Mouse (Mus musculus) embryonic facial prominence, embryonic 11.5 days (tissue): ENCODE measurements at regions not wholly inside any gene's neighbourhood (a gene's known extent, or its start where the extent isn't known, plus 50 kb on each side); places are given as distances from the start of the nearest gene placed in this dataset.

Experiments
- ATAC-seq: fragments of 200-750 bp; cut with Nextera tagmentation; replicated peaks from 2 replicates; pipeline ENCODE4 v1.8.0; 2017; ENCODE audit warnings: low read depth; ENCODE audit not compliant: insufficient number of reproducible peaks, low FRiP score, low TSS enrichment
- DNase-seq: peaks from one replicate; pipeline ENCODE4 v3.0.0-alpha.2; 2015; ENCODE audit warnings: low spot score
- H3K27ac ChIP-seq: fragments of 300-500 bp; sonication (generic); replicated peaks from 2 replicates; pipeline ENCODE4 v1.5.1; 2014; ENCODE audit warnings: mild to moderate bottlenecking, low read depth, low read length, control low read depth
- H3K27me3 ChIP-seq: fragments of 300-500 bp; sonication (generic); 2 replicates; pipeline ENCODE4 v1.6.1; 2014; ENCODE audit warnings: mild to moderate bottlenecking, low read length, moderate library complexity, mixed read lengths; ENCODE audit not compliant: control insufficient read depth, insufficient read depth
- H3K36me3 ChIP-seq: fragments of 300-500 bp; sonication (generic); replicated peaks from 2 replicates; pipeline ENCODE4 v1.6.1; 2014; ENCODE audit warnings: low read depth, mild to moderate bottlenecking, low read length, moderate library complexity, mixed read lengths; ENCODE audit not compliant: control insufficient read depth, insufficient read depth
- H3K4me1 ChIP-seq: fragments of 300-500 bp; sonication (generic); 2 replicates; pipeline ENCODE4 v1.6.1; 2014; ENCODE audit warnings: low read length, mixed read lengths; ENCODE audit not compliant: control insufficient read depth, insufficient read depth
- H3K4me2 ChIP-seq: fragments of 300-500 bp; sonication (generic); 2 replicates; pipeline ENCODE4 v1.6.1; 2014; ENCODE audit warnings: low read depth, mild to moderate bottlenecking, control low read depth, low read length, moderate library complexity
- H3K4me3 ChIP-seq: fragments of 300-500 bp; sonication (generic); 2 replicates; pipeline ENCODE4 v1.5.1; 2014; ENCODE audit warnings: low read depth, low read length, control low read depth
- H3K9ac ChIP-seq: fragments of 300-500 bp; sonication (generic); replicated peaks from 2 replicates; pipeline ENCODE4 v1.6.1; 2014; ENCODE audit warnings: mild to moderate bottlenecking, control low read depth, low read length
- H3K9me3 ChIP-seq: fragments of 300-500 bp; sonication (generic); replicated peaks from 2 replicates; pipeline ENCODE4 v1.6.1; 2016; ENCODE audit warnings: mild to moderate bottlenecking, low read length, inconsistent platforms, mixed read lengths; ENCODE audit not compliant: control insufficient read depth
- WGBS: fragments of 180-500 bp; shearing (Covaris S2); extraction: QIAGEN DNeasy Blood & Tissue Kit; methylation state at CpG from one replicate; pipeline ENCODE4 v1.1.7; 2014; 5-methylcytosine and 5-hydroxymethylcytosine counted together

- no peak for ATAC-seq
- Histone ChIP-seq H3K4me2 (no peak overlapping the region), H3K27ac (no peak overlapping the region), H3K9ac (no peak overlapping the region), H3K4me3 (no peak overlapping the region), H3K27me3 (no peaks in the 10 kb centered on the region), H3K36me3 (no peaks in the 10 kb centered on the region), H3K4me1 (no peaks in the 10 kb centered on the region), H3K9me3 (no peaks in the 10 kb centered on the region)
- 77% methylated on average over 10 of the region's 10 CpGs for WGBS
- no peak for DNase-seq
Observed at GRCm38 (mm10) chr10:60964843-60965242, 124.3 kb upstream of the Pcbd1 start.

GRCm38 (mm10) chr10:60957820-60958233 lies 126.4 kb upstream of the Unc5b start:
- no peak for ATAC-seq
- no peaks in the 10 kb centered on the region for H3K9me3 ChIP-seq
- 45% methylated on average over 17 of the region's 17 CpGs for WGBS
- DNase-seq, result no peak
- H3K9ac ChIP-seq, result no peak overlapping the region
- no peak overlapping the region for H3K27ac ChIP-seq
- H3K4me3 ChIP-seq, result no peak overlapping the region
- H3K36me3 ChIP-seq, result no peaks in the 10 kb centered on the region
- H3K27me3 ChIP-seq, result peaks cover 2% of the 10 kb centered on the region; the same call in 1 of the 2 replicates
- no peak overlapping the region for H3K4me2 ChIP-seq
- H3K4me1 ChIP-seq, result no peaks in the 10 kb centered on the region

GRCm38 (mm10) chr10:60955467-60955866 lies 124.1 kb upstream of the Unc5b start:
- 35% methylated on average over 9 of the region's 9 CpGs for WGBS
- DNase-seq (no peak), ATAC-seq (0 out of 2 replicates have a peak, but pooled peaks have one; percentile 35)
- Histone ChIP-seq H3K27ac (no peak overlapping the region), H3K4me3 (no peak overlapping the region), H3K9ac (no peak overlapping the region), H3K4me2 (no peak overlapping the region), H3K36me3 (no peaks in the 10 kb centered on the region), H3K27me3 (peaks cover 2% of the 10 kb centered on the region; the same call in 1 of the 2 replicates), H3K4me1 (no peaks in the 10 kb centered on the region), H3K9me3 (no peaks in the 10 kb centered on the region)

GRCm38 (mm10) chr10:60952495-60952894 lies 121.1 kb upstream of the Unc5b start:
- ATAC-seq, result peak; percentile 69
- DNase-seq, result peak; percentile 17
- 13% methylated on average over 7 of the region's 7 CpGs for WGBS

GRCm38 (mm10) chr10:60948983-60949677 lies 117.7 kb upstream of the Unc5b start:
- ATAC-seq, result no peak
- whole genome bisulfite sequencing, result 38% methylated on average over 7 of the region's 7 CpGs
- Histone ChIP-seq H3K27me3 (no peaks in the 10 kb centered on the region), H3K36me3 (no peaks in the 10 kb centered on the region), H3K9ac (no peak overlapping the region), H3K27ac (no peak overlapping the region), H3K4me1 (no peaks in the 10 kb centered on the region; the same call in 1 of the 2 replicates), H3K4me3 (no peak overlapping the region), H3K4me2 (no peak overlapping the region), H3K9me3 (no peaks in the 10 kb centered on the region)
- DNase-seq, result no peak

More at GRCm38 (mm10) chr10:60952495-60952894, 121.1 kb upstream of the Unc5b start:
- no peaks in the 10 kb centered on the region for H3K36me3 ChIP-seq
- no peaks in the 10 kb centered on the region for H3K27me3 ChIP-seq
- no peaks in the 10 kb centered on the region; the same call in 1 of the 2 replicates for H3K4me1 ChIP-seq
- H3K27ac ChIP-seq, result no peak overlapping the region
- no peak overlapping the region for H3K4me2 ChIP-seq
- H3K9me3 ChIP-seq, result no peaks in the 10 kb centered on the region
- H3K4me3 ChIP-seq, result no peak overlapping the region
- no peak overlapping the region for H3K9ac ChIP-seq

GRCm38 (mm10) chr10:60943074-60943473 lies 111.7 kb upstream of the Unc5b start:
- Histone ChIP-seq H3K9me3 (no peaks in the 10 kb centered on the region), H3K4me3 (no peak overlapping the region), H3K36me3 (no peaks in the 10 kb centered on the region), H3K4me2 (no peak overlapping the region), H3K27ac (no peak overlapping the region), H3K4me1 (no peaks in the 10 kb centered on the region), H3K9ac (no peak overlapping the region), H3K27me3 (no peaks in the 10 kb centered on the region)
- 79% methylated on average over 6 of the region's 6 CpGs for WGBS
- no peak for ATAC-seq
- no peak for DNase-seq

- no peaks in the 10 kb centered on the region; the same call in 1 of the 2 replicates for H3K4me1 ChIP-seq
- 84% methylated on average over 10 of the region's 10 CpGs for WGBS
- ATAC-seq, result no peak
Observed at GRCm38 (mm10) chr10:60938749-60939148, 107.4 kb upstream of the Unc5b start.

GRCm38 (mm10) chr10:60937517-60937866 lies 106.1 kb upstream of the Unc5b start:
- Histone ChIP-seq H3K9ac (no peak overlapping the region), H3K4me2 (no peak overlapping the region), H3K4me3 (no peak overlapping the region), H3K27ac (no peak overlapping the region), H3K9me3 (no peaks in the 10 kb centered on the region), H3K4me1 (no peaks in the 10 kb centered on the region; the same call in 1 of the 2 replicates), H3K27me3 (no peaks in the 10 kb centered on the region), H3K36me3 (no peaks in the 10 kb centered on the region)
- no peak for DNase-seq
- no peak for ATAC-seq
- 56% methylated on average over 7 of the region's 7 CpGs for WGBS

More at GRCm38 (mm10) chr10:60938749-60939148, 107.4 kb upstream of the Unc5b start:
- Histone ChIP-seq H3K9me3 (no peaks in the 10 kb centered on the region), H3K36me3 (no peaks in the 10 kb centered on the region), H3K27ac (no peak overlapping the region), H3K4me3 (no peak overlapping the region), H3K9ac (no peak overlapping the region), H3K4me2 (no peak overlapping the region), H3K27me3 (no peaks in the 10 kb centered on the region)
- no peak for DNase-seq
